Mouse (Mus musculus): ENCODE data around the gene Dnmt3a.

GRCm38 (mm10) chr12:3849481-3849880 lies 43.7 kb downstream of the Dnmt3a start:
- no peak for TF ChIP-seq CTCF (conservative IDR thresholded peaks at IDR 0.05; ENCODE audit: insufficient read depth, insufficient read length, low read depth, low read length)
- TF ChIP-seq POLR2A (IDR thresholded peaks at IDR 0.05; ENCODE audit: low read depth, low read length) = no peak
